In genomic region chr10:115250235-115251087, GRCm38 (mm10) we compare ENCODE assay signal across 8 mouse cellular contexts. TPM values are rescaled to one million over a fixed set of nuclear protein-coding genes. Genes with fewer than 3 reads are reported as not detected.
A peak's percentile ranks its signal among the peaks of the same experiment; 100 is the strongest.
DNase-seq lines count a peak whose midpoint lies in the region; ATAC-seq lines count a peak whose summit lies in the region.

No protein-coding gene starts in this region.

- H3K36me3 ChIP-seq in hindbrain, embryonic 11.5 days (ENCODE audit: control insufficient read depth, insufficient read depth, low read length): no peaks in the 10 kb centered on the region
- no peaks in the 10 kb centered on the region for H3K36me3 ChIP-seq in liver, embryonic 13.5 days

- no peak overlapping the region for H3K27ac ChIP-seq in hindbrain, embryonic 11.5 days (ENCODE audit: low read depth, low read length)
- H3K27ac ChIP-seq in liver, embryonic 13.5 days: peak overlapping the region; percentile 86

- H3K4me1 ChIP-seq in hindbrain, embryonic 11.5 days (replicated peaks; ENCODE audit: control insufficient read depth, insufficient read depth, low read length): no peaks in the 10 kb centered on the region
- peaks cover 56% of the 10 kb centered on the region for H3K4me1 ChIP-seq in liver, embryonic 13.5 days (replicated peaks)

- H3K9ac ChIP-seq in hindbrain, embryonic 11.5 days (ENCODE audit: low read depth, low read length): peak overlapping the region; percentile 85
- peak overlapping the region; percentile 90 for H3K9ac ChIP-seq in liver, embryonic 13.5 days

- peak overlapping the region; percentile 94 for H3K4me3 ChIP-seq in hindbrain, embryonic 11.5 days (ENCODE audit: low read depth, low read length)
- peak overlapping the region; percentile 94 for H3K4me3 ChIP-seq in liver, embryonic 13.5 days (replicated peaks)

- peak overlapping the region; percentile 58 for H3K4me2 ChIP-seq in hindbrain, embryonic 11.5 days (replicated peaks; ENCODE audit: low read depth, low read length)
- H3K4me2 ChIP-seq in liver, embryonic 13.5 days: peak overlapping the region; percentile 87

- no peaks in the 10 kb centered on the region for H3K27me3 ChIP-seq in hindbrain, embryonic 11.5 days (ENCODE audit: control insufficient read depth, insufficient read depth, low read length)
- H3K27me3 ChIP-seq in liver, embryonic 13.5 days: no peaks in the 10 kb centered on the region

- WGBS in hindbrain, embryonic 11.5 days: 37% methylated on average over 32 of the region's 38 CpGs
- 10% methylated on average over 38 of the region's 38 CpGs for WGBS in liver, embryonic 13.5 days (ENCODE audit: insufficient replicate concordance)

- no peaks in the 10 kb centered on the region for H3K9me3 ChIP-seq in hindbrain, embryonic 11.5 days (ENCODE audit: control insufficient read depth, low read length)
- H3K9me3 ChIP-seq in liver, embryonic 13.5 days (replicated peaks): no peaks in the 10 kb centered on the region

- DNase-seq in thymus, postnatal 4 days: peak; percentile 10
- DNase-seq in thymus, postnatal 36 days: no peak
- DNase-seq in hindbrain, embryonic 11.5 days (ENCODE audit: low spot score): peak; percentile 8
- DNase-seq in liver, embryonic 13.5 days: peak; percentile 42
- peak; percentile 16 for DNase-seq in neural tube, embryonic 10.5 days (ENCODE audit: extremely low spot score, low spot score)
- no peak for DNase-seq in frontal cortex, postnatal 25 days (ENCODE audit: low spot score in 2 of 2)
- no peak for DNase-seq in right cerebral cortex, postnatal 14 days

- 0 out of 2 replicates have a peak, but pooled peaks have one; percentile 13 for ATAC-seq in common myeloid progenitor, adult 5-6 weeks (replicated peaks; ENCODE audit: low read depth, poor library complexity, severe bottlenecking)
- peak; percentile 17; the same call in 1 of the 2 replicates for ATAC-seq in hindbrain, embryonic 11.5 days (ENCODE audit: low FRiP score)
- peak; percentile 13 for ATAC-seq in liver, embryonic 13.5 days (ENCODE audit: low read depth)

RNA-seq across cellular contexts. Expression of gene Tbc1d15, which starts 0.8 kb away (rescaled TPM):
- 41.5 and 58.2 TPM in 2 replicates for total RNA-seq in common myeloid progenitor, adult 5-6 weeks (2017)
- polyA plus RNA-seq in hindbrain, embryonic 11.5 days (2014; fragmentation: Nextera tagmentation; extraction: Ambion mirVana): 45.3 and 55.4 TPM in 2 replicates
- 36.1 and 40.0 TPM in 2 replicates for polyA plus RNA-seq in liver, embryonic 13.5 days (2015; fragmentation: Nextera tagmentation; extraction: Ambion mirVana)

Comparison
In these comparisons a context has a peak if more than half of its experiments do, and no peak if none do; other contexts are left out.
1. DNase-seq: peak in thymus, postnatal 4 days (single experiment), hindbrain, embryonic 11.5 days (single experiment), liver, embryonic 13.5 days (single experiment) and neural tube, embryonic 10.5 days (single experiment); none in thymus, postnatal 36 days (0 of 2), frontal cortex, postnatal 25 days (0 of 2) and right cerebral cortex, postnatal 14 days (single experiment).
2. Peak in every context shown above with its lines, with median percentiles within 50 percentile points of each other: ATAC-seq.